Mouse (Mus musculus) brain, embryonic 18.5 days (tissue): ENCODE measurements around the gene Ksr1.

Experiments used
- DNase-seq: peaks from one replicate; pipeline ENCODE4 v3.0.0-alpha.2; 2012; ENCODE audit warnings: low read depth, low spot score

Gene Ksr1

GRCm38 (mm10) chr11:79145283-79146265 lies 633 bp downstream of the Ksr1 start:
- no peak for DNase-seq

- DNase-seq: no peak
Observed at GRCm38 (mm10) chr11:79144741-79145140, 1.5 kb downstream of the Ksr1 start.

GRCm38 (mm10) chr11:79144043-79144591 lies 2.1 kb downstream of the Ksr1 start:
- no peak for DNase-seq

GRCm38 (mm10) chr11:79143322-79143721 lies 2.9 kb downstream of the Ksr1 start:
- DNase-seq: no peak

GRCm38 (mm10) chr11:79142381-79142780 lies 3.8 kb downstream of the Ksr1 start:
- no peak for DNase-seq

- DNase-seq: no peak
Observed at GRCm38 (mm10) chr11:79141235-79142109, 4.7 kb downstream of the Ksr1 start.

GRCm38 (mm10) chr11:79140511-79140888 lies 5.7 kb downstream of the Ksr1 start:
- no peak for DNase-seq

- no peak for DNase-seq
Observed at GRCm38 (mm10) chr11:79139878-79140510, 6.2 kb downstream of the Ksr1 start.

GRCm38 (mm10) chr11:79138621-79139020 lies 7.6 kb downstream of the Ksr1 start:
- no peak for DNase-seq

- DNase-seq: no peak
Observed at GRCm38 (mm10) chr11:79137245-79137644, 9.0 kb downstream of the Ksr1 start.

GRCm38 (mm10) chr11:79135685-79136360 lies 10.4 kb downstream of the Ksr1 start:
- no peak for DNase-seq

GRCm38 (mm10) chr11:79135105-79135503 lies 11.1 kb downstream of the Ksr1 start:
- no peak for DNase-seq

GRCm38 (mm10) chr11:79134416-79135104 lies 11.6 kb downstream of the Ksr1 start:
- DNase-seq: no peak

- no peak for DNase-seq
Observed at GRCm38 (mm10) chr11:79133961-79134360, 12.2 kb downstream of the Ksr1 start.

GRCm38 (mm10) chr11:79133051-79133450 lies 13.2 kb downstream of the Ksr1 start:
- no peak for DNase-seq

GRCm38 (mm10) chr11:79131949-79132411 lies 14.2 kb downstream of the Ksr1 start:
- DNase-seq: no peak

- no peak for DNase-seq
Observed at GRCm38 (mm10) chr11:79129388-79130356, 16.5 kb downstream of the Ksr1 start.

- DNase-seq: no peak
Observed at GRCm38 (mm10) chr11:79128233-79128632, 18.0 kb downstream of the Ksr1 start.

GRCm38 (mm10) chr11:79126963-79127362 lies 19.2 kb downstream of the Ksr1 start:
- DNase-seq: no peak
